Mouse (Mus musculus) thymus, postnatal 36 days (tissue): ENCODE results near the gene Ccl21a.
"Not testable (repeated sequence)": the region's sequence is repeated elsewhere in the genome, so short reads cannot be mapped to it uniquely, and the experiment has no call there.

Experiments
- DNase-seq, 2 experiments: peaks; one replicate each; pipeline ENCODE4 v3.0.0; 2022; ENCODE audit warnings: mixed read lengths in 2 of 2

Gene Ccl21a

GRCm38 (mm10) chr4:42773893-42774292, at the start of gene Ccl21a:
Gene Ccl21a (minus strand): TSS chr4:42773993.
- not testable (repeated sequence) for DNase-seq

DNA sequence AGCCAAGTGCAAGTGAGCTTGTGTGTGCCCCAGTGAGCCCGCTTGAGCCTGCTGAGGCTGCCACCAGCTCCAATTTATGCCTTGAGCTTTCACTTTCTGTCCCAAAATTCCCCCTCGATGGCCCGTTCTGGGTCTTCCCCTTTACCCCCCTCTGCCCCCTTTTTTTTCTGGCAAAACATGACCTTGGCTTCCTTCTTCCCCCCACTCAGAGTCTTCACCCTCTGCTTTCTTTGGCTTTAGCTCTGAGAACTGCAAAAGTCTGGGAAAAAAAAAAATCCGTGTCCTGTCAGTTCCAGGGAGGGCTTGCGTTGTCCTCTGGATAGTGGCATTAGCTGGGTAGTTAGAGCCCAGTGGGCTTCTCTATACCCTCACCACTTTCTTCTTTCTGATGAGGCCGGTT, 17.3 kb downstream of the Ccl21a start, which contains the start of gene Ccl19:
Ccl19 (minus strand) TSS at position 101 of the 400 bp plus-strand sequence.
- DNase-seq, result not testable (repeated sequence)

DNA sequence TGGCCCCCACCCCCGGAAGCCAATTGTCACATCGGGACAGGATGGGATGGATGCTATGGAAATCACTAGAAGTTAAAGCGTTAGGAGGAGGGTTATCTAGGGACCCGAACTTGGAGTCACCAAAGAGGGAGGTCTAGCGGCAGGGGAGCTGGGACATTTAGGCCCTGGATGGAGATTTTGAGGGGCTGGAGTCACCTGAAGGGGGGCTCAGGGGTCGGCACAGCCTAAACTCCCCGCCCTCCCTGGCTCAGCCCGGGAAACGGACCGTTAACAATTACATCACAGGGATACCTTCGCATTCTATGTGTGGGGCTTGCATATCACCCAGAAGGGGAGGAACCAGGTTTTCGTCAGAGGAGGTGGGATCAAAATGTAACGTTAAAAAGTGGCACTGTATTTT, 38.5 kb downstream of the Ccl21a start, which contains the start of gene 4930578G10Rik:
4930578G10Rik (plus strand) TSS at position 301 of the 400 bp plus-strand sequence.
- DNase-seq, result not testable (repeated sequence)
